In genomic region chr5:119681833-119682210, GRCm38 (mm10) we compare ENCODE assay signal across 15 mouse cellular contexts. TPM values are rescaled to one million over a fixed set of nuclear protein-coding genes. Genes with fewer than 3 reads are reported as not detected.
DNase-seq lines count a peak whose midpoint lies in the region; ATAC-seq lines count a peak whose summit lies in the region.
"Had no signal": no experiment of that assay in that cellular context is flagged by ENCODE, and none has a peak within 500 bp of the region (broad histone marks: within the 10 kb centered on the region; RNA-seq: fewer than 3 reads in every experiment).

No protein-coding gene starts in this region.

- no peak for ATAC-seq in lung, embryonic 16.5 days (ENCODE audit: low read depth)
- no peak for ATAC-seq in limb, embryonic 12.5 days (ENCODE audit: insufficient number of reproducible peaks, insufficient read depth, low FRiP score, low TSS enrichment, low read depth)
- ATAC-seq in monocyte, adult 5-6 weeks (replicated peaks; ENCODE audit: insufficient number of reproducible peaks, low FRiP score, low TSS enrichment, poor library complexity, severe bottlenecking): no peak
- ATAC-seq: midbrain, embryonic 13.5 days had no signal

- intact Hi-C loops in gastrocnemius, postnatal 14 days (cut with DNase I; ENCODE audit: low total_unique reads): no loop called here

- H3K36me3 ChIP-seq in lung, embryonic 16.5 days (ENCODE audit: control insufficient read depth, insufficient read depth, low read length): peaks cover 3% of the 10 kb centered on the region; the same call in 1 of the 2 replicates
- peaks cover 57% of the 10 kb centered on the region for H3K36me3 ChIP-seq in embryonic facial prominence, embryonic 10.5 days (replicated peaks)
- H3K36me3 ChIP-seq in limb, embryonic 12.5 days: peaks cover 21% of the 10 kb centered on the region
- H3K36me3 ChIP-seq: hindbrain, embryonic 10.5 days; liver, embryonic 15.5 days; midbrain, embryonic 13.5 days had no signal

- no peaks in the 10 kb centered on the region for H3K9me3 ChIP-seq in lung, embryonic 16.5 days (ENCODE audit: control insufficient read depth, low read length)
- H3K9me3 ChIP-seq in embryonic facial prominence, embryonic 10.5 days: no peaks in the 10 kb centered on the region
- H3K9me3 ChIP-seq in limb, embryonic 12.5 days: no peaks in the 10 kb centered on the region
- H3K9me3 ChIP-seq: hindbrain, embryonic 10.5 days; liver, embryonic 15.5 days; midbrain, embryonic 13.5 days had no signal

- 30% methylated on average over 4 of the region's 4 CpGs for WGBS in lung, embryonic 16.5 days
- WGBS in embryonic facial prominence, embryonic 10.5 days: 17% methylated on average over 4 of the region's 4 CpGs
- WGBS in limb, embryonic 12.5 days: 25% methylated on average over 4 of the region's 4 CpGs

- H3K4me3 ChIP-seq in lung, embryonic 16.5 days (ENCODE audit: low read length): peak overlapping the region; percentile 44
- peak overlapping the region; percentile 59 for H3K4me3 ChIP-seq in embryonic facial prominence, embryonic 10.5 days
- peak overlapping the region; percentile 40 for H3K4me3 ChIP-seq in limb, embryonic 12.5 days (replicated peaks)
- H3K4me3 ChIP-seq: erythroblast, embryonic 14.5 days; heart, adult 2 months; liver, embryonic 15.5 days; midbrain, embryonic 13.5 days had no signal

- H3K4me2 ChIP-seq in lung, embryonic 16.5 days (ENCODE audit: low read depth, low read length): peak overlapping the region; percentile 61
- peak overlapping the region; percentile 63 for H3K4me2 ChIP-seq in limb, embryonic 12.5 days
- H3K4me2 ChIP-seq: midbrain, embryonic 13.5 days had no signal

- peak overlapping the region; percentile 41 for H3K27ac ChIP-seq in lung, embryonic 16.5 days (ENCODE audit: low read length)
- peak overlapping the region; percentile 87 for H3K27ac ChIP-seq in embryonic facial prominence, embryonic 10.5 days (replicated peaks)
- peak overlapping the region; percentile 64; the same call in 1 of the 2 replicates for H3K27ac ChIP-seq in limb, embryonic 12.5 days
- H3K27ac ChIP-seq: heart, adult 2 months; liver, embryonic 15.5 days; midbrain, embryonic 13.5 days had no signal

- peak overlapping the region; percentile 66 for H3K9ac ChIP-seq in lung, embryonic 16.5 days (ENCODE audit: low read length)
- H3K9ac ChIP-seq in limb, embryonic 12.5 days (replicated peaks): no peak overlapping the region
- H3K9ac ChIP-seq: liver, embryonic 15.5 days; midbrain, embryonic 13.5 days had no signal

- peaks cover 27% of the 10 kb centered on the region for H3K4me1 ChIP-seq in lung, embryonic 16.5 days (replicated peaks; ENCODE audit: control insufficient read depth, insufficient read depth, low read length)
- H3K4me1 ChIP-seq in embryonic facial prominence, embryonic 10.5 days: peaks cover 80% of the 10 kb centered on the region
- peaks cover 44% of the 10 kb centered on the region for H3K4me1 ChIP-seq in limb, embryonic 12.5 days (replicated peaks)

- peak; percentile 4 for DNase-seq in gastrocnemius, postnatal 10 days
- no peak for DNase-seq in gastrocnemius, postnatal 14 days
- DNase-seq in lung, adult 18-20 months: no peak
- peak; percentile 46 for DNase-seq in embryonic facial prominence, embryonic 10.5 days (ENCODE audit: low spot score)
- DNase-seq in cerebellum, adult 9-11 months: no peak
- DNase-seq: cerebellum, adult 9-10 months; heart, adult 2 months; kidney, postnatal 14 days had no signal

- H3K27me3 ChIP-seq in lung, embryonic 16.5 days (ENCODE audit: control insufficient read depth, insufficient read depth, low read depth, low read length): peaks cover 29% of the 10 kb centered on the region
- H3K27me3 ChIP-seq in embryonic facial prominence, embryonic 10.5 days (replicated peaks; ENCODE audit: low read depth, poor library complexity, severe bottlenecking): peaks cover 100% of the 10 kb centered on the region
- H3K27me3 ChIP-seq in limb, embryonic 12.5 days: peaks cover 93% of the 10 kb centered on the region

RNA-seq across cellular contexts. Expression of gene Tbx3, which starts 11.4 kb away (rescaled TPM):
- total RNA-seq in gastrocnemius, postnatal 10 days (2021): 1 to 10 TPM; 7.0 to 9.7 TPM
- 1 to 10 TPM; 6.5 to 9.4 TPM for total RNA-seq in gastrocnemius, postnatal 14 days (2021)
- 53.4 and 65.3 TPM in 2 replicates for polyA plus RNA-seq in lung, embryonic 16.5 days (2015; fragmentation: Nextera tagmentation; extraction: Ambion mirVana)
- 58.3 and 64.8 TPM in 2 replicates for polyA plus RNA-seq in embryonic facial prominence, embryonic 10.5 days (2016; fragmentation: Nextera tagmentation; extraction: Ambion mirVana)
- polyA plus RNA-seq in limb, embryonic 12.5 days (2016; fragmentation: Nextera tagmentation; extraction: Ambion mirVana): 38.3 and 42.4 TPM in 2 replicates
- total RNA-seq in monocyte, adult 5-6 weeks (2017): not detected in 3 replicates
- polyA plus RNA-seq: erythroblast, embryonic 14.5 days had no signal

Comparison
In these comparisons a context has a peak if more than half of its experiments do, and no peak if none do; other contexts are left out.
1. DNase-seq: peak in gastrocnemius, postnatal 10 days (single experiment) and embryonic facial prominence, embryonic 10.5 days (single experiment); none in gastrocnemius, postnatal 14 days (single experiment), lung, adult 18-20 months (0 of 2) and cerebellum, adult 9-11 months (single experiment).
2. Peak in every context shown above with its lines, with median percentiles within 50 percentile points of each other: H3K27ac ChIP-seq and H3K4me3 ChIP-seq.